Mouse (Mus musculus) liver, adult 2 months (tissue): ENCODE data around the gene Sept9. TPM values are rescaled to one million over a fixed set of nuclear protein-coding genes. Genes with fewer than 3 reads are reported as not detected.

Experiments used
- DNase-seq: peaks from one replicate; pipeline ENCODE4 v3.0.0-alpha.2; 2011; ENCODE audit warnings: low read depth, low spot score; ENCODE audit errors: extremely low read depth
- H3K27ac ChIP-seq: fragments of 200-500 bp; replicated peaks from 2 replicates; pipeline ENCODE4 v1.5.1; 2012; ENCODE audit warnings: low read depth, mild to moderate bottlenecking, control low read depth, inconsistent platforms, low read length; ENCODE audit not compliant: insufficient read depth
- H3K27me3 ChIP-seq: fragments of 200-500 bp; 2 replicates; pipeline ENCODE4 v1.6.1; 2012; ENCODE audit warnings: mild to moderate bottlenecking, moderate library complexity, low read length, inconsistent platforms; ENCODE audit not compliant: control insufficient read depth, insufficient read depth
- H3K36me3 ChIP-seq: fragments of 200-500 bp; 2 replicates; pipeline ENCODE4 v1.6.1; 2012; ENCODE audit warnings: low read length, inconsistent platforms; ENCODE audit not compliant: control insufficient read depth, insufficient read depth
- H3K4me1 ChIP-seq: fragments of 200-500 bp; 2 replicates; pipeline ENCODE4 v1.6.1; 2011; ENCODE audit warnings: low read length; ENCODE audit not compliant: control insufficient read depth, insufficient read depth
- H3K4me3 ChIP-seq: fragments of 200-500 bp; 2 replicates; pipeline ENCODE4 v1.5.1; 2011; ENCODE audit warnings: low read depth, mild to moderate bottlenecking, control low read depth, low read length, moderate library complexity; ENCODE audit not compliant: insufficient read depth
- H3K79me2 ChIP-seq: fragments of 200-500 bp; 2 replicates; pipeline ENCODE4 v1.6.1; 2012; ENCODE audit warnings: inconsistent platforms, mild to moderate bottlenecking, low read length, moderate library complexity; ENCODE audit not compliant: control insufficient read depth, insufficient read depth
- H3K9ac ChIP-seq: fragments of 200-500 bp; 2 replicates; pipeline ENCODE4 v1.6.1; 2012; ENCODE audit warnings: low read depth, mild to moderate bottlenecking, control low read depth, inconsistent platforms, low read length
- CTCF ChIP-seq: fragments of 200-500 bp; IDR thresholded peaks from 2 replicates; pipeline ENCODE4 v1.5.1; 2011; ENCODE audit warnings: low read depth, low read length, control low read depth
- POLR2A ChIP-seq: fragments of 200-500 bp; IDR thresholded peaks from 2 replicates; pipeline ENCODE4 v1.6.1; 2011; ENCODE audit warnings: low read length, control low read depth; ENCODE audit not compliant: insufficient read depth; ENCODE audit errors: extremely low read depth
- WGBS: fragments of 180-500 bp; shearing (Covaris S2); methylation state at CpG from one replicate; pipeline ENCODE4 v1.1.7; 2018; 5-methylcytosine and 5-hydroxymethylcytosine counted together
- polyA plus RNA-seq: library from polyadenylated mRNA; depleted of rRNA; stranded (reverse); fragments of >200 nt; gene quantifications from 2 replicates; pipeline ENCODE4 v1.2.3, GENCODE M21; 2012
- total RNA-seq: library from RNA; depleted of rRNA; stranded (reverse); fragments of >200 nt; gene quantifications from 2 replicates; pipeline ENCODE4 v1.2.3, GENCODE M21; 2014

The Sept9 gene
- total and polyA plus RNA-seq, 2 experiments = 18.8 to 21.2 TPM

DNA sequence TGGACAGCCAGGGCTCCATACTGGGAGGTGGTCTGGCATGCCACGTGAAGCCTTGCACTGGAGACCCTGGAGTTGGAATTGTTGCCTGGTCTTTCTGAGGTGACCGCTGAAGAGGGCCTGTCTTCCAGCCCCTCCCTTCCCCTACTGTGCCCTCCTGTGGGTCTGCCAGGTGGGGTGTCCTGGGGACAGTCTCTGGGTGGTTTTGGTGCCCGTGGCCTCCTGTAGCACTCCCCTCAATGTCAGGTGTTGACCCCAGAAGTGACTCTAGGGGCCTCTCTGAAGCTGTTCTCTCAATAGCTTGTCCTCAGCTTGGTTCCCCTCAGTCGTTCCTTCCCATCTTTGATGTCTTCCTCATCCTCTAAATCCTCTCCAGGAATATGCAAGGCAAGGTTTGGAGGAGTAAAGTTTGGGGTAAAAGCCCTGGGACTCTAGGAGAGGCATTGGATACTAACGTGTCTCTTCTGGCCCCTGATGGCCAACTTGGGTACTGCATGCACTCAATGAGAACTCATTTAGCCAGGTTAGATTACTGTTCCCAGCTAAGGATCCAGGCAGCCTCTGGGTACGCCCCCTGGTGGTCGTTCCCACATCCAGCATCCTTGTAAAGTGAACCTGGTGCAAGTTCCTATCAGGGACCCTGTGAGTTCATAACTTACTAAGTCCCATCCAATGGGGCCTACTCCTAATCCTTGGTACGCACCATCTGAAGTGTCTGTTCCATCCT is 158.6 kb downstream of the Sept9 start:
- Histone ChIP-seq H3K79me2 (no peaks in the 10 kb centered on the region; the same call in 1 of the 2 replicates), H3K9ac (no peak overlapping the region), H3K36me3 (peaks cover 30% of the 10 kb centered on the region), H3K4me1 (no peaks in the 10 kb centered on the region), H3K4me3 (no peak overlapping the region), H3K27ac (no peak overlapping the region), H3K27me3 (no peaks in the 10 kb centered on the region)
- 43% methylated on average over 8 of the region's 8 CpGs for WGBS
- no peak for TF ChIP-seq POLR2A
- peak; percentile 91 for TF ChIP-seq CTCF
- DNase-seq = peak; percentile 80

DNA sequence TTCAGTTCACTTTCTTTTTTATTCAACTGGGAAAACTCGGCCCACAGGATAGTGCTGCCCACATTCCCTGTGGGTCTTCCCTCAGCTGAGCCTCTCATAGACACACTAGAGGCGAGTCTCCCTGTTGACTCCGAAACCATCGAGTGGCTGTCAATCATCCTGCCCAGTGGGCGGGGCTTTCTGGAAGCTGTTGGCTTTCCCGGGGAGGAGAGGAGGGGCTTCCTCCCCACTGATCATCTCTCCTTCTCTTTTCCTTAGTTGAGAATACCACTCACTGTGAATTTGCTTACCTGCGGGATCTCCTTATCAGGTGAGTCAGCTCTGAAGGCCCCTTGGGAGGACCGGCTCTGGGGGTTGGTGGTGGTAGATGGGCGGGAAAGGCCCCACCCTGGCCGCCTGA is 159.7 kb downstream of the Sept9 start:
- WGBS = 81% methylated on average over 10 of the region's 10 CpGs
- TF ChIP-seq POLR2A (no peak), CTCF (no peak)
- Histone ChIP-seq H3K27me3 (no peaks in the 10 kb centered on the region), H3K4me1 (no peaks in the 10 kb centered on the region), H3K79me2 (no peaks in the 10 kb centered on the region; the same call in 1 of the 2 replicates), H3K4me3 (no peak overlapping the region), H3K9ac (no peak overlapping the region), H3K36me3 (peaks cover 29% of the 10 kb centered on the region), H3K27ac (no peak overlapping the region)
- DNase-seq = no peak

GRCm38 (mm10) chr11:117359870-117360269 is 160.4 kb downstream of the Sept9 start:
- Histone ChIP-seq H3K27me3 (no peaks in the 10 kb centered on the region), H3K4me3 (no peak overlapping the region), H3K9ac (no peak overlapping the region), H3K27ac (no peak overlapping the region), H3K4me1 (no peaks in the 10 kb centered on the region), H3K79me2 (no peaks in the 10 kb centered on the region; the same call in 1 of the 2 replicates), H3K36me3 (peaks cover 25% of the 10 kb centered on the region)
- TF ChIP-seq CTCF (peak; percentile 92), POLR2A (no peak)
- 80% methylated on average over 5 of the region's 5 CpGs for WGBS
- DNase-seq = peak; percentile 41

GRCm38 (mm10) chr11:117360561-117360960 is 161.1 kb downstream of the Sept9 start:
- H3K4me3 ChIP-seq = no peak overlapping the region
- no peak overlapping the region for H3K27ac ChIP-seq
- no peak for DNase-seq
- no peaks in the 10 kb centered on the region for H3K4me1 ChIP-seq
- WGBS = 88% methylated on average over 7 of the region's 7 CpGs
- no peaks in the 10 kb centered on the region; the same call in 1 of the 2 replicates for H3K79me2 ChIP-seq
- H3K9ac ChIP-seq = no peak overlapping the region
- TF ChIP-seq POLR2A (no peak), CTCF (no peak)
- no peaks in the 10 kb centered on the region for H3K27me3 ChIP-seq
- peaks cover 23% of the 10 kb centered on the region for H3K36me3 ChIP-seq

GRCm38 (mm10) chr11:117362307-117362706 is 162.8 kb downstream of the Sept9 start:
- Histone ChIP-seq H3K27ac (no peak overlapping the region), H3K4me1 (no peaks in the 10 kb centered on the region), H3K79me2 (no peaks in the 10 kb centered on the region; the same call in 1 of the 2 replicates), H3K9ac (no peak overlapping the region), H3K36me3 (peaks cover 16% of the 10 kb centered on the region; the same call in 1 of the 2 replicates), H3K4me3 (no peak overlapping the region), H3K27me3 (no peaks in the 10 kb centered on the region)
- WGBS = 98% methylated on average over 2 of the region's 2 CpGs
- no peak for DNase-seq
- TF ChIP-seq CTCF (peak; percentile 34; the same call in 1 of the 2 replicates), POLR2A (no peak)

DNA sequence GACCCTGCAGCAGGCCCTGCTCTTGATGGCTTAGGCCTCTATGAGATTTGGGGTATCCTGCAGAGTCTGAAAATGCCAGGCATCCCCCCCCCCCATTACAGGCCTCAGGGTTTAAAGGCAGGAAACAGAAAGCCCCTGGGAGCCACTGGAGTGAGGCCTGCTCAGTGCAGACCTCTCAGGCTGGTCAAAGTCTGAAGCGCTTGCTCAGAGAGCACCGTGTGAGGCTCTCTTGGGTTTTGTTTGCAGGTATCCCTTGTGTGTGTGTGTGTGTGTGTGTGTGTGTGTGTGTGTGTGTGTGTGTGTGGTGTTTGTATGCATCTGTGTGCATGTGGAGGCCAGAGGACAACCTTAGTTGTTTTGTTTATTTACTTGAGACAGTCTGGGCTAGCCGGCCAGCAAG is 164.5 kb downstream of the Sept9 start:
- Histone ChIP-seq H3K4me1 (no peaks in the 10 kb centered on the region), H3K36me3 (peaks cover 10% of the 10 kb centered on the region; the same call in 1 of the 2 replicates), H3K27me3 (no peaks in the 10 kb centered on the region), H3K9ac (no peak overlapping the region), H3K27ac (no peak overlapping the region), H3K4me3 (no peak overlapping the region), H3K79me2 (no peaks in the 10 kb centered on the region)
- 35% methylated on average over 3 of the region's 3 CpGs for WGBS
- no peak for TF ChIP-seq POLR2A
- TF ChIP-seq CTCF = no peak
- peak; percentile 30 for DNase-seq
